ENCODE assay signal across 24 mouse cellular contexts in genomic region chr4:87765729-87766128, GRCm38 (mm10).
DNase-seq lines count a peak whose midpoint lies in the region; ATAC-seq lines count a peak whose summit lies in the region.
"Had no signal": no experiment of that assay in that cellular context is flagged by ENCODE, and none has a peak within 500 bp of the region (broad histone marks: within the 10 kb centered on the region; RNA-seq: fewer than 3 reads in every experiment).

No protein-coding gene starts in this region.

- intact Hi-C loops in gastrocnemius, postnatal 14 days (cut with DNase I; ENCODE audit: low total_unique reads), result no loop called here
- intact Hi-C loops in heart, postnatal 25 days (cut with DNase I), result no loop called here

- H3K9me3 ChIP-seq in heart, embryonic 15.5 days (replicated peaks), result no peaks in the 10 kb centered on the region
- H3K9me3 ChIP-seq in lung, embryonic 15.5 days, result no peaks in the 10 kb centered on the region
- H3K9me3 ChIP-seq: heart, embryonic 10.5 days; limb, embryonic 15.5 days; liver, embryonic 15.5 days had no signal

- H3K4me1 ChIP-seq in heart, embryonic 15.5 days (replicated peaks), result peaks cover 13% of the 10 kb centered on the region
- peaks cover 12% of the 10 kb centered on the region for H3K4me1 ChIP-seq in lung, embryonic 15.5 days
- H3K4me1 ChIP-seq: liver, embryonic 15.5 days had no signal

- no peak overlapping the region for H3K4me3 ChIP-seq in heart, embryonic 15.5 days
- no peak overlapping the region for H3K4me3 ChIP-seq in lung, embryonic 15.5 days
- H3K4me3 ChIP-seq: heart, embryonic 10.5 days; limb, embryonic 15.5 days; liver, embryonic 15.5 days had no signal

- H3K36me3 ChIP-seq in heart, embryonic 15.5 days, result no peaks in the 10 kb centered on the region
- no peaks in the 10 kb centered on the region for H3K36me3 ChIP-seq in lung, embryonic 15.5 days
- H3K36me3 ChIP-seq: heart, embryonic 10.5 days; limb, embryonic 15.5 days; liver, embryonic 15.5 days had no signal

- 0 out of 2 replicates have a peak overlapping the region, but pooled peaks have one; percentile 3 for H3K27ac ChIP-seq in heart, embryonic 15.5 days
- H3K27ac ChIP-seq in lung, embryonic 15.5 days, result no peak overlapping the region
- H3K27ac ChIP-seq: heart, embryonic 10.5 days; hindbrain, postnatal 0 days; limb, embryonic 15.5 days; liver, embryonic 15.5 days had no signal

- ATAC-seq in heart, embryonic 15.5 days (replicated peaks; ENCODE audit: insufficient number of reproducible peaks, insufficient read depth, low FRiP score, low read depth), result no peak
- ATAC-seq in lung, embryonic 15.5 days (ENCODE audit: borderline replicate concordance, extremely low read depth, low FRiP score, low TSS enrichment), result 0 out of 2 replicates have a peak, but pooled peaks have one; percentile 49
- ATAC-seq: CD4-positive, CD25-positive, alpha-beta regulatory T cell, adult 4 months; forebrain, postnatal 0 days; hindbrain, postnatal 0 days; intestine, embryonic 16.5 days had no signal

- DNase-seq in gastrocnemius, adult 18-20 months (ENCODE audit: low spot score), result peak; percentile 32
- DNase-seq in gastrocnemius, postnatal 14 days, result no peak
- no peak for DNase-seq in heart, postnatal 25 days (ENCODE audit: low spot score)
- DNase-seq in lung, postnatal 25 days (ENCODE audit: low spot score), result no peak
- peak; percentile 28 for DNase-seq in brain, adult 2 months (ENCODE audit: low read depth, low spot score)
- DNase-seq in right cerebral cortex, postnatal 36 days (ENCODE audit: low spot score in 2 of 2), result no peak
- DNase-seq: cerebellum, adult 11-12 months; cerebellum, postnatal 10 days; forebrain, postnatal 0 days; gastrocnemius, postnatal 36 days; kidney, adult 9 months; kidney, postnatal 36 days; right cerebral cortex, adult 18-20 months; thymus, adult 18-20 months; thymus, postnatal 36 days had no signal

- 19% methylated on average over 3 of the region's 3 CpGs for WGBS in heart, embryonic 15.5 days
- WGBS in lung, embryonic 15.5 days, result 29% methylated on average over 3 of the region's 3 CpGs

- no peak overlapping the region for H3K4me2 ChIP-seq in heart, embryonic 15.5 days
- no peak overlapping the region for H3K4me2 ChIP-seq in lung, embryonic 15.5 days
- H3K4me2 ChIP-seq: limb, embryonic 15.5 days; liver, embryonic 15.5 days; midbrain, embryonic 11.5 days had no signal

- no peak overlapping the region for H3K9ac ChIP-seq in heart, embryonic 15.5 days
- no peak overlapping the region for H3K9ac ChIP-seq in lung, embryonic 15.5 days
- H3K9ac ChIP-seq: forebrain, postnatal 0 days; limb, embryonic 15.5 days; liver, embryonic 15.5 days had no signal

- H3K27me3 ChIP-seq in heart, embryonic 15.5 days, result no peaks in the 10 kb centered on the region
- H3K27me3 ChIP-seq in lung, embryonic 15.5 days, result no peaks in the 10 kb centered on the region
- H3K27me3 ChIP-seq: limb, embryonic 15.5 days; liver, embryonic 15.5 days had no signal

Comparison
In these comparisons a context has a peak if more than half of its experiments do, and no peak if none do; other contexts are left out.
1. DNase-seq: peak in gastrocnemius, adult 18-20 months (single experiment) and brain, adult 2 months (single experiment); none in gastrocnemius, postnatal 14 days (single experiment), heart, postnatal 25 days (single experiment), lung, postnatal 25 days (single experiment) and right cerebral cortex, postnatal 36 days (0 of 2).